Mouse (Mus musculus): Measurements from ENCODE around the gene Fbxo42. TPM values are rescaled to one million over a fixed set of nuclear protein-coding genes. Genes with fewer than 3 reads are reported as not detected.
A peak's percentile ranks its signal among the peaks of the same experiment; 100 is the strongest.

Gene Fbxo42
- polyA plus RNA-seq (2016; fragmentation: Nextera tagmentation; extraction: Ambion mirVana) = 27.0 and 29.6 TPM in 2 replicates

- peaks cover 7% of the 10 kb centered on the region; the same call in 1 of the 2 replicates for H3K27me3 ChIP-seq (ENCODE audit: poor library complexity, severe bottlenecking)
- WGBS = 9% methylated on average over 58 of the region's 58 CpGs
- H3K4me1 ChIP-seq = peaks cover 31% of the 10 kb centered on the region
- H3K36me3 ChIP-seq (replicated peaks) = 0 out of 2 replicates have a peak, but pooled peaks cover 4% of the 10 kb centered on the region
- peak within 1 kb of the TSS; percentile 94 for H3K27ac ChIP-seq
- DNase-seq (ENCODE audit: extremely low spot score, low spot score) = peak; percentile 93
- peak within 1 kb of the TSS; percentile 77 for H3K4me3 ChIP-seq
- no peaks in the 10 kb centered on the region for H3K9me3 ChIP-seq
Observed at GRCm38 (mm10) chr4:141147112-141148008, at the start of gene Fbxo42. TSS of gene Fbxo42 (plus strand) at chr4:141147913.

GRCm38 (mm10) chr4:141098935-141099334, 48.8 kb upstream of the Fbxo42 start:
- Histone ChIP-seq H3K4me1 (peaks cover 12% of the 10 kb centered on the region), H3K27ac (no peak overlapping the region), H3K27me3 (ENCODE audit: poor library complexity, severe bottlenecking) (no peaks in the 10 kb centered on the region), H3K4me3 (no peak overlapping the region), H3K36me3 (replicated peaks) (no peaks in the 10 kb centered on the region), H3K9me3 (no peaks in the 10 kb centered on the region)
- WGBS = 87% methylated on average over 4 of the region's 4 CpGs
- no peak for DNase-seq (ENCODE audit: extremely low spot score, low spot score)

- H3K36me3 ChIP-seq (replicated peaks) = no peaks in the 10 kb centered on the region
- no peaks in the 10 kb centered on the region for H3K27me3 ChIP-seq (ENCODE audit: poor library complexity, severe bottlenecking)
- H3K4me1 ChIP-seq = peaks cover 12% of the 10 kb centered on the region
- no peak for DNase-seq (ENCODE audit: extremely low spot score, low spot score)
- H3K27ac ChIP-seq = no peak overlapping the region
- H3K9me3 ChIP-seq = no peaks in the 10 kb centered on the region
- H3K4me3 ChIP-seq = no peak overlapping the region
- WGBS = 90% methylated on average over 5 of the region's 5 CpGs
Observed at GRCm38 (mm10) chr4:141099956-141100355, 47.8 kb upstream of the Fbxo42 start.

GRCm38 (mm10) chr4:141101291-141101690, 46.4 kb upstream of the Fbxo42 start:
- Histone ChIP-seq H3K36me3 (replicated peaks) (no peaks in the 10 kb centered on the region), H3K27me3 (ENCODE audit: poor library complexity, severe bottlenecking) (no peaks in the 10 kb centered on the region), H3K4me3 (no peak overlapping the region), H3K9me3 (no peaks in the 10 kb centered on the region), H3K4me1 (peaks cover 10% of the 10 kb centered on the region), H3K27ac (no peak overlapping the region)
- 93% methylated on average over 9 of the region's 9 CpGs for WGBS
- DNase-seq (ENCODE audit: extremely low spot score, low spot score) = no peak

- 69% methylated on average over 6 of the region's 6 CpGs for WGBS
- DNase-seq (ENCODE audit: extremely low spot score, low spot score) = peak; percentile 38
- no peak overlapping the region for H3K27ac ChIP-seq
- H3K9me3 ChIP-seq = no peaks in the 10 kb centered on the region
- H3K27me3 ChIP-seq (ENCODE audit: poor library complexity, severe bottlenecking) = no peaks in the 10 kb centered on the region
- H3K4me1 ChIP-seq = peaks cover 5% of the 10 kb centered on the region
- H3K4me3 ChIP-seq = no peak overlapping the region
- no peaks in the 10 kb centered on the region for H3K36me3 ChIP-seq (replicated peaks)
Observed at GRCm38 (mm10) chr4:141101855-141102254, 45.9 kb upstream of the Fbxo42 start.

GRCm38 (mm10) chr4:141106526-141107183, 41.1 kb upstream of the Fbxo42 start:
- DNase-seq (ENCODE audit: extremely low spot score, low spot score) = no peak
- no peak overlapping the region for H3K4me3 ChIP-seq
- 86% methylated on average over 16 of the region's 16 CpGs for WGBS
- H3K36me3 ChIP-seq (replicated peaks) = peaks cover 24% of the 10 kb centered on the region
- peaks cover 5% of the 10 kb centered on the region for H3K4me1 ChIP-seq
- no peak overlapping the region; the same call in 1 of the 2 replicates for H3K27ac ChIP-seq
- peaks cover 12% of the 10 kb centered on the region for H3K9me3 ChIP-seq
- H3K27me3 ChIP-seq (ENCODE audit: poor library complexity, severe bottlenecking) = no peaks in the 10 kb centered on the region

GRCm38 (mm10) chr4:141108196-141108732, 39.4 kb upstream of the Fbxo42 start:
- Histone ChIP-seq H3K36me3 (replicated peaks) (peaks cover 40% of the 10 kb centered on the region), H3K27ac (peak overlapping the region; percentile 10; the same call in 1 of the 2 replicates), H3K27me3 (ENCODE audit: poor library complexity, severe bottlenecking) (no peaks in the 10 kb centered on the region), H3K9me3 (peaks cover 12% of the 10 kb centered on the region), H3K4me3 (no peak overlapping the region), H3K4me1 (peaks cover 5% of the 10 kb centered on the region; the same call in 1 of the 2 replicates)
- WGBS = 50% methylated on average over 10 of the region's 10 CpGs
- DNase-seq (ENCODE audit: extremely low spot score, low spot score) = no peak

GRCm38 (mm10) chr4:141113831-141114230, 33.9 kb upstream of the Fbxo42 start:
- no peak for DNase-seq (ENCODE audit: extremely low spot score, low spot score)
- Histone ChIP-seq H3K27me3 (ENCODE audit: poor library complexity, severe bottlenecking) (no peaks in the 10 kb centered on the region), H3K4me3 (no peak overlapping the region), H3K9me3 (peaks cover 12% of the 10 kb centered on the region), H3K36me3 (replicated peaks) (peaks cover 96% of the 10 kb centered on the region), H3K27ac (no peak overlapping the region), H3K4me1 (peaks cover 30% of the 10 kb centered on the region)
- 85% methylated on average over 7 of the region's 7 CpGs for WGBS

GRCm38 (mm10) chr4:141114521-141114981, 33.2 kb upstream of the Fbxo42 start:
- 92% methylated on average over 6 of the region's 6 CpGs for WGBS
- Histone ChIP-seq H3K36me3 (replicated peaks) (peaks cover 100% of the 10 kb centered on the region), H3K27ac (no peak overlapping the region), H3K4me1 (peaks cover 37% of the 10 kb centered on the region), H3K4me3 (no peak overlapping the region), H3K27me3 (ENCODE audit: poor library complexity, severe bottlenecking) (no peaks in the 10 kb centered on the region), H3K9me3 (peaks cover 12% of the 10 kb centered on the region)
- DNase-seq (ENCODE audit: extremely low spot score, low spot score) = no peak

- H3K36me3 ChIP-seq (replicated peaks) = peaks cover 96% of the 10 kb centered on the region
- H3K27ac ChIP-seq = no peak overlapping the region
- no peak overlapping the region for H3K4me3 ChIP-seq
- no peak for DNase-seq (ENCODE audit: extremely low spot score, low spot score)
- H3K9me3 ChIP-seq = peaks cover 9% of the 10 kb centered on the region
- 76% methylated on average over 8 of the region's 8 CpGs for WGBS
- peaks cover 45% of the 10 kb centered on the region for H3K4me1 ChIP-seq
- no peaks in the 10 kb centered on the region for H3K27me3 ChIP-seq (ENCODE audit: poor library complexity, severe bottlenecking)
Observed at GRCm38 (mm10) chr4:141115398-141115797, 32.3 kb upstream of the Fbxo42 start.

- no peaks in the 10 kb centered on the region for H3K27me3 ChIP-seq (ENCODE audit: poor library complexity, severe bottlenecking)
- peaks cover 68% of the 10 kb centered on the region for H3K4me1 ChIP-seq
- H3K9me3 ChIP-seq = no peaks in the 10 kb centered on the region
- DNase-seq (ENCODE audit: extremely low spot score, low spot score) = no peak
- 87% methylated on average over 4 of the region's 4 CpGs for WGBS
- H3K36me3 ChIP-seq (replicated peaks) = peaks cover 79% of the 10 kb centered on the region
- no peak overlapping the region for H3K4me3 ChIP-seq
- no peak overlapping the region for H3K27ac ChIP-seq
Observed at GRCm38 (mm10) chr4:141118691-141119090, 29.0 kb upstream of the Fbxo42 start.

GRCm38 (mm10) chr4:141120700-141121099, 27.0 kb upstream of the Fbxo42 start:
- H3K27ac ChIP-seq = no peak overlapping the region
- H3K27me3 ChIP-seq (ENCODE audit: poor library complexity, severe bottlenecking) = no peaks in the 10 kb centered on the region
- H3K4me1 ChIP-seq = peaks cover 63% of the 10 kb centered on the region
- WGBS = 27% methylated on average over 11 of the region's 11 CpGs
- no peaks in the 10 kb centered on the region for H3K9me3 ChIP-seq
- DNase-seq (ENCODE audit: extremely low spot score, low spot score) = peak; percentile 63
- peaks cover 66% of the 10 kb centered on the region for H3K36me3 ChIP-seq (replicated peaks)
- no peak overlapping the region for H3K4me3 ChIP-seq

All from forebrain, embryonic 10.5 days (tissue).